Mouse (Mus musculus): ENCODE measurements around the gene Psg20.

DNA sequence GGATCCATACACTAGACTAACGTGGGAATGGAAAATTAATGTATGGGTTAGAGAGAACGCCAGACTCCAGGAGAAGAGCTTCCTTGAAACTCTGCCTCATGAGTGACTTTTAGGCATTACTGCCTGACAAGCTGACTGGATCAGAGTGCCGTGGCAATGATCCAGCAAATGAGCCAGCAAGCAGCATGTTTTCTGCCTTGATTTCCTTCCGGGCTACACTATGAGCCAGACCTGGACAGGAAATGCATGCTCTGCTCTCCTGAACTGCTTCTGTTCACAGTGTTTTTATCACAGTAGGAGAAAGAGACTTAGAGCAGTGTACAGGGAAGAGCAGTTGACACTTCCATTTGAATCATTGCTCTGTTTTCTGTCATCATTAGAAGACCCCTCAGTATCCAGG is 29.6 kb upstream of the Psg20 start:
- TF ChIP-seq MYOG (IDR thresholded peaks at IDR 0.05; ENCODE audit: control insufficient read depth in 1 of 3, insufficient read depth in 1 of 3, insufficient read length in 2 of 3, low read depth in 2 of 3), result no peak
- TF ChIP-seq POLR2A (IDR thresholded peaks at IDR 0.05; ENCODE audit: insufficient read length, low read depth), result no peak
- no peak for TF ChIP-seq TCF12 (IDR thresholded peaks at IDR 0.05; ENCODE audit: insufficient read depth, poor library complexity, severe bottlenecking)
- no peak for TF ChIP-seq REST (IDR thresholded peaks at IDR 0.05; ENCODE audit: insufficient read depth, insufficient read length)
- TF ChIP-seq USF1 (IDR thresholded peaks at IDR 0.05; ENCODE audit: low read depth), result no peak
- no peak for TF ChIP-seq MAX (IDR thresholded peaks at IDR 0.05; ENCODE audit: low read depth)

Measured in myocyte (in vitro differentiated cells).